Mouse (Mus musculus): ENCODE data around the gene Susd4. TPM values are rescaled to one million over a fixed set of nuclear protein-coding genes. Genes with fewer than 3 reads are reported as not detected.

The Susd4 gene
- total RNA-seq, 4 experiments from 2014 or later: 0.19 to 0.36 (median 0.19) TPM

GRCm38 (mm10) chr1:182785504-182785903 is 21.8 kb downstream of the Susd4 start:
- no peak for DNase-seq (ENCODE audit: low spot score in 2 of 2)

GRCm38 (mm10) chr1:182787030-182787429 is 23.4 kb downstream of the Susd4 start:
- no peak for DNase-seq (ENCODE audit: low spot score in 2 of 2)

- no peak for DNase-seq (ENCODE audit: low spot score in 2 of 2)
Measured at GRCm38 (mm10) chr1:182788896-182789295, 25.2 kb downstream of the Susd4 start.

- peak; percentile 46 to 70 for DNase-seq (ENCODE audit: low spot score in 2 of 2)
Measured at GRCm38 (mm10) chr1:182792521-182793071, 28.9 kb downstream of the Susd4 start.

GRCm38 (mm10) chr1:182794221-182794620 is 30.6 kb downstream of the Susd4 start:
- no peak for DNase-seq (ENCODE audit: low spot score in 2 of 2)

- DNase-seq (ENCODE audit: low spot score in 2 of 2): no peak
Measured at GRCm38 (mm10) chr1:182794628-182795027, 31.0 kb downstream of the Susd4 start.

- no peak for DNase-seq (ENCODE audit: low spot score in 2 of 2)
Measured at GRCm38 (mm10) chr1:182797048-182797447, 33.4 kb downstream of the Susd4 start.

GRCm38 (mm10) chr1:182801590-182801989 is 37.9 kb downstream of the Susd4 start:
- no peak for DNase-seq (ENCODE audit: low spot score in 2 of 2)

GRCm38 (mm10) chr1:182802891-182803290 is 39.2 kb downstream of the Susd4 start:
- DNase-seq (ENCODE audit: low spot score in 2 of 2): no peak

GRCm38 (mm10) chr1:182813991-182814390 is 50.3 kb downstream of the Susd4 start:
- no peak for DNase-seq (ENCODE audit: low spot score in 2 of 2)

- DNase-seq (ENCODE audit: low spot score in 2 of 2): no peak
Measured at GRCm38 (mm10) chr1:182814566-182814965, 50.9 kb downstream of the Susd4 start.

GRCm38 (mm10) chr1:182817106-182817505 is 53.4 kb downstream of the Susd4 start:
- DNase-seq (ENCODE audit: low spot score in 2 of 2): no peak

- DNase-seq (ENCODE audit: low spot score in 2 of 2): no peak
Measured at GRCm38 (mm10) chr1:182817624-182818023, 54.0 kb downstream of the Susd4 start.

- no peak for DNase-seq (ENCODE audit: low spot score in 2 of 2)
Measured at GRCm38 (mm10) chr1:182818931-182819330, 55.3 kb downstream of the Susd4 start.

GRCm38 (mm10) chr1:182822729-182823128 is 59.1 kb downstream of the Susd4 start:
- no peak for DNase-seq (ENCODE audit: low spot score in 2 of 2)

- DNase-seq (ENCODE audit: low spot score in 2 of 2): no peak
Measured at GRCm38 (mm10) chr1:182823723-182824421, 60.2 kb downstream of the Susd4 start.

GRCm38 (mm10) chr1:182826557-182826956 is 62.9 kb downstream of the Susd4 start:
- no peak for DNase-seq (ENCODE audit: low spot score in 2 of 2)

GRCm38 (mm10) chr1:182838061-182838460 is 74.4 kb downstream of the Susd4 start:
- DNase-seq (ENCODE audit: low spot score in 2 of 2): no peak

GRCm38 (mm10) chr1:182839332-182839929 is 75.8 kb downstream of the Susd4 start:
- DNase-seq (ENCODE audit: low spot score in 2 of 2): no peak

- DNase-seq (ENCODE audit: low spot score in 2 of 2): no peak
Measured at GRCm38 (mm10) chr1:182840011-182840410, 76.4 kb downstream of the Susd4 start.

- DNase-seq (ENCODE audit: low spot score in 2 of 2): no peak
Measured at GRCm38 (mm10) chr1:182840606-182841005, 76.9 kb downstream of the Susd4 start.

GRCm38 (mm10) chr1:182849556-182849955 is 85.9 kb downstream of the Susd4 start:
- no peak for DNase-seq (ENCODE audit: low spot score in 2 of 2)

GRCm38 (mm10) chr1:182850080-182850479 is 86.4 kb downstream of the Susd4 start:
- no peak for DNase-seq (ENCODE audit: low spot score in 2 of 2)
